In genomic region chr3:136078535-136078934, GRCm38 (mm10) we compare ENCODE assay signal across 25 mouse cellular contexts.
DNase-seq lines count a peak whose midpoint lies in the region; ATAC-seq and TF ChIP-seq lines count a peak whose summit lies in the region.
"Had no signal": no experiment of that assay in that cellular context is flagged by ENCODE, and none has a peak within 500 bp of the region (broad histone marks: within the 10 kb centered on the region; RNA-seq: fewer than 3 reads in every experiment).

No protein-coding gene starts in this region.

- H3K27ac ChIP-seq in liver, adult 2 months (replicated peaks; ENCODE audit: insufficient read depth, low read depth, low read length): no peak overlapping the region
- H3K27ac ChIP-seq in liver, embryonic 12.5 days: no peak overlapping the region
- peak overlapping the region; percentile 65; the same call in 1 of the 2 replicates for H3K27ac ChIP-seq in embryonic fibroblast, embryonic 13.5 days (ENCODE audit: insufficient read depth, low read length)
- H3K27ac ChIP-seq: forebrain, embryonic 13.5 days; heart, embryonic 15.5 days; hindbrain, embryonic 12.5 days; intestine, embryonic 15.5 days; liver, embryonic 13.5 days; stomach, embryonic 15.5 days had no signal

- no peaks in the 10 kb centered on the region for H3K9me3 ChIP-seq in liver, embryonic 12.5 days (replicated peaks)
- H3K9me3 ChIP-seq: forebrain, embryonic 13.5 days; heart, embryonic 15.5 days; hindbrain, embryonic 12.5 days; intestine, embryonic 15.5 days; liver, embryonic 13.5 days; stomach, embryonic 15.5 days had no signal

- no peak overlapping the region for H3K4me3 ChIP-seq in liver, adult 2 months (ENCODE audit: insufficient read depth, low read depth, low read length)
- H3K4me3 ChIP-seq in liver, embryonic 12.5 days: no peak overlapping the region
- no peak overlapping the region for H3K4me3 ChIP-seq in embryonic fibroblast, embryonic 13.5 days (ENCODE audit: insufficient read depth, low read length)
- H3K4me3 ChIP-seq: forebrain, embryonic 13.5 days; heart, embryonic 15.5 days; hindbrain, embryonic 12.5 days; intestine, embryonic 15.5 days; liver, embryonic 13.5 days; stomach, embryonic 15.5 days had no signal

- H3K4me2 ChIP-seq in liver, embryonic 12.5 days: no peak overlapping the region
- H3K4me2 ChIP-seq: forebrain, embryonic 13.5 days; heart, embryonic 15.5 days; hindbrain, embryonic 12.5 days; intestine, embryonic 15.5 days; liver, embryonic 13.5 days; stomach, embryonic 15.5 days had no signal

- no peaks in the 10 kb centered on the region for H3K79me2 ChIP-seq in liver, adult 2 months (ENCODE audit: control insufficient read depth, insufficient read depth, low read length)

- H3K9ac ChIP-seq in liver, adult 2 months (ENCODE audit: low read depth, low read length): no peak overlapping the region
- no peak overlapping the region for H3K9ac ChIP-seq in liver, embryonic 12.5 days
- H3K9ac ChIP-seq: forebrain, embryonic 13.5 days; heart, embryonic 15.5 days; hindbrain, embryonic 12.5 days; intestine, embryonic 15.5 days; liver, embryonic 13.5 days; stomach, embryonic 15.5 days had no signal

- no peak for TF ChIP-seq CTCF in liver, adult 2 months (IDR thresholded peaks at IDR 0.05; ENCODE audit: low read depth, low read length)
- no peak for TF ChIP-seq CTCF in embryonic fibroblast, embryonic 13.5 days (IDR thresholded peaks at IDR 0.05; ENCODE audit: borderline replicate concordance, insufficient read depth, low read length)

- no peak for TF ChIP-seq POLR2A in liver, adult 2 months (IDR thresholded peaks at IDR 0.05; ENCODE audit: extremely low read depth, insufficient read depth, low read length)
- no peak for TF ChIP-seq POLR2A in embryonic fibroblast, embryonic 13.5 days (IDR thresholded peaks at IDR 0.05; ENCODE audit: low read depth, low read length)

- DNase-seq in heart, postnatal 10 days: peak; percentile 2 to 21
- DNase-seq in heart, postnatal 14 days: no peak
- DNase-seq in liver, adult 2 months (ENCODE audit: extremely low read depth, low read depth, low spot score): peak; percentile 40
- DNase-seq in Muller cell, postnatal 12 days (ENCODE audit: inconsistent ontology term): peak; percentile 9
- DNase-seq in urinary bladder, postnatal 36 days (ENCODE audit: low spot score in 2 of 2): no peak
- DNase-seq: adrenal gland, postnatal 14 days; cerebellum, adult 11-12 months; cerebellum, postnatal 25 days; embryo, embryonic 11 days; gastrocnemius, postnatal 14 days; kidney, postnatal 25 days; left cerebral cortex, postnatal 4 days; liver, embryonic 13.5 days; lung, postnatal 14 days; right cerebral cortex, postnatal 25 days; thymus, adult 18-20 months; thymus, postnatal 4 days had no signal

- intact Hi-C loops in heart, postnatal 10 days (cut with DNase I): no loop called here
- intact Hi-C loops in heart, postnatal 14 days (cut with DNase I): no loop called here

- no peaks in the 10 kb centered on the region for H3K27me3 ChIP-seq in liver, adult 2 months (ENCODE audit: control insufficient read depth, insufficient read depth, low read length)
- H3K27me3 ChIP-seq in liver, embryonic 12.5 days (replicated peaks): no peaks in the 10 kb centered on the region
- H3K27me3 ChIP-seq: forebrain, embryonic 13.5 days; heart, embryonic 15.5 days; hindbrain, embryonic 12.5 days; intestine, embryonic 15.5 days; liver, embryonic 13.5 days; Patski; stomach, embryonic 15.5 days had no signal

- 52% methylated on average over 2 of the region's 2 CpGs for whole genome bisulfite sequencing in liver, adult 2 months
- 65% methylated on average over 2 of the region's 2 CpGs for WGBS in liver, embryonic 12.5 days (ENCODE audit: insufficient replicate concordance)

- no peak for ATAC-seq in liver, embryonic 12.5 days
- ATAC-seq: forebrain, embryonic 13.5 days; intestine, embryonic 15.5 days; Patski had no signal

- no peaks in the 10 kb centered on the region for H3K4me1 ChIP-seq in liver, adult 2 months (ENCODE audit: control insufficient read depth, insufficient read depth, low read length)
- no peaks in the 10 kb centered on the region for H3K4me1 ChIP-seq in liver, embryonic 12.5 days
- no peaks in the 10 kb centered on the region for H3K4me1 ChIP-seq in embryonic fibroblast, embryonic 13.5 days (ENCODE audit: control insufficient read depth, insufficient read depth, low read length)
- H3K4me1 ChIP-seq: forebrain, embryonic 13.5 days; heart, embryonic 15.5 days; hindbrain, embryonic 12.5 days; intestine, embryonic 15.5 days; liver, embryonic 13.5 days; stomach, embryonic 15.5 days had no signal

- no peaks in the 10 kb centered on the region for H3K36me3 ChIP-seq in liver, adult 2 months (ENCODE audit: control insufficient read depth, insufficient read depth, low read length)
- H3K36me3 ChIP-seq in liver, embryonic 12.5 days: no peaks in the 10 kb centered on the region
- H3K36me3 ChIP-seq: heart, embryonic 15.5 days; hindbrain, embryonic 12.5 days; intestine, embryonic 15.5 days; liver, embryonic 13.5 days; stomach, embryonic 15.5 days had no signal

Comparison
In these comparisons a context has a peak if more than half of its experiments do, and no peak if none do; other contexts are left out.
1. DNase-seq: peak in heart, postnatal 10 days (2 of 2), liver, adult 2 months (single experiment) and Muller cell, postnatal 12 days (single experiment); none in heart, postnatal 14 days (0 of 2) and urinary bladder, postnatal 36 days (0 of 2).